Mouse (Mus musculus) c-Kit-positive CD71-positive TER-119-negative erythroid progenitor cells, embryonic 14.5 days (primary cell): ENCODE results near the gene Csf2ra.
"Not testable (repeated sequence)": the region's sequence is repeated elsewhere in the genome, so short reads cannot be mapped to it uniquely, and the experiment has no call there.

Experiments used
- DNase-seq: peaks from one replicate; pipeline ENCODE4 v3.0.0-alpha.2; 2013; ENCODE audit warnings: low read depth

Csf2ra gene

GRCm38 (mm10) chr19:61224678-61225525 is 3.3 kb downstream of the Csf2ra start:
- no peak for DNase-seq

- peak; percentile 59 for DNase-seq
Observed at GRCm38 (mm10) chr19:61223706-61224328, 4.4 kb downstream of the Csf2ra start.

- not testable (repeated sequence) for DNase-seq
Observed at GRCm38 (mm10) chr19:61207506-61207905, 20.7 kb downstream of the Csf2ra start.

DNA sequence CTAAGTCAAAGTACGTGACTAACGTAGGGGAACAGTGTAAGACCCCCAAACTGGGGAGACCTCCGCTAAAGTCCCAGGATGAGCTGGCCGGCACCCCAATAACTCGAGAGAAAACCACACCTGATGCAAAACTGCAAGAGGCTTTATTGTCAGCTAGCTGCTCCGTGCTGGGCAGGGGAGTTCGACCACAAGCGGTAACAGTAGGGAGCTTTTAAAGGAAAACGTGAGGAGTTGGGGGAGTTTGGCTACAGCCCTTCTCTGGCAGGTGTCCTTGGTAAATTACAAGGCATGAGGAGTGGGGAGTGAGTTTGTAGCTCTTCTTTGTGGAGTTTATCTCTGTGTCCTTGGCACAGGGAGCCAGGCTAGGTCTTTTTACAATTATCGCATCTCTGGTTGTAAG is 28.4 kb downstream of the Csf2ra start:
- no peak for DNase-seq

- peak; percentile 82 for DNase-seq
Observed at GRCm38 (mm10) chr19:61199316-61199715, 28.9 kb downstream of the Csf2ra start.

DNA sequence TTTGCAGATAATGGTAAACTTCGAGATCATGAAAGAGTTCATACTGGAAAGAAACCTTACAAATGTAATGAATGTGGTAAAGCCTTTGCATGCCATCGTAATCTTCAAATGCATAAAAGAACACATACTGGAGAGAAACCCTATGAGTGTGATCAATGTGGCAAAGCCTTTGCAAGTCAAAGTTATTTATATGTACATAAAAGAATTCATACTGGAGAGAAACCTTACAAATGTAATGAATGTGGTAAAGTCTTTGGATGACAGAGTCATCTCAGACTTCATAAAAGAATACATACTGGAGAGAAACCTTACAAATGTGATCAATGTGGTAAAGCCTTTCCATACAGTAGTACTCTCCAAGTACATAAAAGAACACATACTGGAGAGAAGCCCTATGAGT is 44.6 kb downstream of the Csf2ra start, which contains the start of gene Gm6020:
TSS of gene Gm6020 (plus strand) at position 301 of the 400 bp plus-strand sequence.
- DNase-seq: not testable (repeated sequence)

GRCm38 (mm10) chr19:61175756-61176324 is 52.4 kb downstream of the Csf2ra start, which contains the start of gene Gm7102:
Gm7102 (minus strand) TSS chr19:61176309.
- no peak for DNase-seq
